Mouse (Mus musculus) MEL (cell line): ENCODE results near the gene Tbcd.

Source experiments
- ETS1 ChIP-seq: IDR thresholded peaks from 2 replicates; pipeline ENCODE4 v1.6.1; 2012; ENCODE audit warnings: low read depth, mild to moderate bottlenecking, inconsistent platforms, low read length, improper control_type of control experiment, moderate library complexity
- JUND ChIP-seq: IDR thresholded peaks from 2 replicates; pipeline ENCODE4 v1.6.1; 2011; ENCODE audit warnings: low read depth, mild to moderate bottlenecking, improper control_type of control experiment, low read length
- SIN3A ChIP-seq: IDR thresholded peaks from 2 replicates; pipeline ENCODE4 v1.6.1; 2012; ENCODE audit warnings: low read length, improper control_type of control experiment, inconsistent platforms
- USF1 ChIP-seq: IDR thresholded peaks from 2 replicates; pipeline ENCODE4 v1.6.1; 2014; ENCODE audit warnings: low read depth, mild to moderate bottlenecking, inconsistent platforms, low read length, improper control_type of control experiment, moderate library complexity
- USF2 ChIP-seq, 2 experiments: IDR thresholded peaks; 2 replicates each; pipeline ENCODE4 v1.6.1; 2011 to 2012; ENCODE audit warnings: improper control_type of control experiment in 2 of 2, low read length in 2 of 2, borderline replicate concordance in 1 of 2, inconsistent platforms in 1 of 2, low read depth in 1 of 2, mild to moderate bottlenecking in 1 of 2; ENCODE audit not compliant: insufficient read depth in 1 of 2

DNA sequence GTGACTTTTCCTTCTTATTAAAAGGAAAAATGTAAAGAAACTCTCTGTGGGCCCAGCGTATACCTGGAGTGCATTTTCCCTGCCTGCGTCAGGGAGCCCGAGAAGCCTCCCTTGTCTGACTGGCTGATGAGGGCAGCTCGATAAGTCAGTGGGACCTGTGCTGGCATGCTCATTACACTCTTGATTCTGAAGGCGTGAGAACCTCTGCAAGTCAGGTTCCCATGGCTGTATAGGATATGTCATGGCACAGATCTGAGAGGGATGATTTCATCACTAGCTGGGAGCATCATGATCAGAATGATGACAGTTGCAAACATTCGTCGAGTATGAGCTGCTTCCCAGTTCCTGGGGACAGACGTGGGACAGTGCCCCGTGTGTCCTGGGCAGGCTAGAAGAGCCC, 64.2 kb downstream of the Tbcd start:
- TF ChIP-seq USF2 (IDR thresholded peaks at IDR 0.05; ENCODE audit: borderline replicate concordance in 1 of 2, insufficient read depth in 1 of 2, low read depth in 1 of 2, low read length in 2 of 2) = no peak
- no peak for TF ChIP-seq ETS1
- no peak for TF ChIP-seq SIN3A
- TF ChIP-seq USF1 = no peak
- no peak for TF ChIP-seq JUND
